Mouse (Mus musculus): Measurements from ENCODE around the gene Cog7. TPM values are rescaled to one million over a fixed set of nuclear protein-coding genes. Genes with fewer than 3 reads are reported as not detected.

Cog7 gene
- polyA plus RNA-seq, 1 experiment from 2014 or later: 18.0 TPM

Other genes with a start within 250 kb of the Cog7 start
- 0.19 and 0.24 TPM in 2 replicates for gene Scnn1g, start 247.2 kb downstream of the Cog7 start, polyA plus RNA-seq (2015; fragmentation: Nextera tagmentation; extraction: Ambion mirVana)
- 0.30 and 0.48 TPM in 2 replicates for gene Scnn1b, start 116.7 kb downstream of the Cog7 start, polyA plus RNA-seq (2015; fragmentation: Nextera tagmentation; extraction: Ambion mirVana)
- gene Gga2, start 39.5 kb upstream of the Cog7 start, polyA plus RNA-seq (2015; fragmentation: Nextera tagmentation; extraction: Ambion mirVana): 121 and 123 TPM in 2 replicates
- gene Ubfd1, start 85.5 kb upstream of the Cog7 start, polyA plus RNA-seq (2015; fragmentation: Nextera tagmentation; extraction: Ambion mirVana): 55.2 and 58.7 TPM in 2 replicates
- gene Ears2, start 85.6 kb upstream of the Cog7 start, polyA plus RNA-seq (2015; fragmentation: Nextera tagmentation; extraction: Ambion mirVana): 21.4 and 22.3 TPM in 2 replicates
- 907 and 931 TPM in 2 replicates for gene Ndufab1, start 120.2 kb upstream of the Cog7 start, polyA plus RNA-seq (2015; fragmentation: Nextera tagmentation; extraction: Ambion mirVana)
- gene Palb2, start 151.3 kb upstream of the Cog7 start, polyA plus RNA-seq (2015; fragmentation: Nextera tagmentation; extraction: Ambion mirVana): 12.2 and 14.4 TPM in 2 replicates
- gene Dctn5, start 151.3 kb upstream of the Cog7 start, polyA plus RNA-seq (2015; fragmentation: Nextera tagmentation; extraction: Ambion mirVana): 112 and 121 TPM in 2 replicates
- gene Plk1, start 177.7 kb upstream of the Cog7 start, polyA plus RNA-seq (2015; fragmentation: Nextera tagmentation; extraction: Ambion mirVana): 113 and 122 TPM in 2 replicates
- gene Ern2, start 204.5 kb upstream of the Cog7 start, polyA plus RNA-seq (2015; fragmentation: Nextera tagmentation; extraction: Ambion mirVana): 4.8 and 6.2 TPM in 2 replicates
- gene Chp2, start 237.8 kb upstream of the Cog7 start, polyA plus RNA-seq (2015; fragmentation: Nextera tagmentation; extraction: Ambion mirVana): 5.7 and 5.8 TPM in 2 replicates